Mouse (Mus musculus): ENCODE data around the gene Tuba4a. TPM values are rescaled to one million over a fixed set of nuclear protein-coding genes. Genes with fewer than 3 reads are reported as not detected.
A peak's percentile ranks its signal among the peaks of the same experiment; 100 is the strongest.

Gene Tuba4a
- polyA plus RNA-seq, 1 experiment from 2014 or later, result 119 TPM

GRCm38 (mm10) chr1:75254625-75255013, 35.0 kb upstream of the Tuba4a start:
- no peak overlapping the region for H3K27ac ChIP-seq (ENCODE audit: low read depth, low read length)
- no peaks in the 10 kb centered on the region for H3K4me1 ChIP-seq (replicated peaks; ENCODE audit: control insufficient read depth, insufficient read depth, low read length)
- no peaks in the 10 kb centered on the region for H3K9me3 ChIP-seq (ENCODE audit: control insufficient read depth)
- 73% methylated on average over 8 of the region's 8 CpGs for WGBS
- ATAC-seq, result no peak
- no peaks in the 10 kb centered on the region for H3K27me3 ChIP-seq (replicated peaks; ENCODE audit: control insufficient read depth, insufficient read depth, low read length)
- no peak overlapping the region for H3K9ac ChIP-seq (ENCODE audit: low read depth, low read length)
- TF ChIP-seq CTCF (IDR thresholded peaks at IDR 0.05; ENCODE audit: low read depth), result no peak
- H3K36me3 ChIP-seq (ENCODE audit: control insufficient read depth, insufficient read depth), result no peaks in the 10 kb centered on the region
- no peak overlapping the region for H3K4me2 ChIP-seq (replicated peaks; ENCODE audit: low read depth)
- H3K4me3 ChIP-seq (ENCODE audit: low read depth, low read length), result no peak overlapping the region

GRCm38 (mm10) chr1:75253849-75254624, 34.4 kb upstream of the Tuba4a start:
- no peaks in the 10 kb centered on the region for H3K4me1 ChIP-seq (replicated peaks; ENCODE audit: control insufficient read depth, insufficient read depth, low read length)
- no peak overlapping the region; the same call in 1 of the 2 replicates for H3K27ac ChIP-seq (ENCODE audit: low read depth, low read length)
- TF ChIP-seq CTCF (IDR thresholded peaks at IDR 0.05; ENCODE audit: low read depth), result peak; percentile 94
- 60% methylated on average over 16 of the region's 16 CpGs for WGBS
- ATAC-seq, result no peak
- no peak overlapping the region for H3K9ac ChIP-seq (ENCODE audit: low read depth, low read length)
- no peak overlapping the region for H3K4me2 ChIP-seq (replicated peaks; ENCODE audit: low read depth)
- H3K36me3 ChIP-seq (ENCODE audit: control insufficient read depth, insufficient read depth), result no peaks in the 10 kb centered on the region
- H3K27me3 ChIP-seq (replicated peaks; ENCODE audit: control insufficient read depth, insufficient read depth, low read length), result no peaks in the 10 kb centered on the region
- H3K9me3 ChIP-seq (ENCODE audit: control insufficient read depth), result no peaks in the 10 kb centered on the region
- no peak overlapping the region for H3K4me3 ChIP-seq (ENCODE audit: low read depth, low read length)

- no peak overlapping the region for H3K4me2 ChIP-seq (replicated peaks; ENCODE audit: low read depth)
- H3K9ac ChIP-seq (ENCODE audit: low read depth, low read length), result no peak overlapping the region
- H3K27ac ChIP-seq (ENCODE audit: low read depth, low read length), result no peak overlapping the region
- peak; percentile 32 for TF ChIP-seq CTCF (IDR thresholded peaks at IDR 0.05; ENCODE audit: low read depth)
- 80% methylated on average over 16 of the region's 16 CpGs for WGBS
- no peaks in the 10 kb centered on the region for H3K27me3 ChIP-seq (replicated peaks; ENCODE audit: control insufficient read depth, insufficient read depth, low read length)
- H3K4me3 ChIP-seq (ENCODE audit: low read depth, low read length), result no peak overlapping the region
- H3K4me1 ChIP-seq (replicated peaks; ENCODE audit: control insufficient read depth, insufficient read depth, low read length), result no peaks in the 10 kb centered on the region
- no peaks in the 10 kb centered on the region for H3K36me3 ChIP-seq (ENCODE audit: control insufficient read depth, insufficient read depth)
- no peak for ATAC-seq
- H3K9me3 ChIP-seq (ENCODE audit: control insufficient read depth), result no peaks in the 10 kb centered on the region
Observed at GRCm38 (mm10) chr1:75253029-75253428, 33.4 kb upstream of the Tuba4a start.

- Histone ChIP-seq H3K4me3 (ENCODE audit: low read depth, low read length) (no peak overlapping the region), H3K9me3 (ENCODE audit: control insufficient read depth) (no peaks in the 10 kb centered on the region), H3K36me3 (ENCODE audit: control insufficient read depth, insufficient read depth) (no peaks in the 10 kb centered on the region), H3K9ac (ENCODE audit: low read depth, low read length) (no peak overlapping the region), H3K4me1 (replicated peaks; ENCODE audit: control insufficient read depth, insufficient read depth, low read length) (no peaks in the 10 kb centered on the region), H3K4me2 (replicated peaks; ENCODE audit: low read depth) (no peak overlapping the region), H3K27ac (ENCODE audit: low read depth, low read length) (no peak overlapping the region), H3K27me3 (replicated peaks; ENCODE audit: control insufficient read depth, insufficient read depth, low read length) (no peaks in the 10 kb centered on the region)
- TF ChIP-seq CTCF (IDR thresholded peaks at IDR 0.05; ENCODE audit: low read depth), result no peak
- ATAC-seq, result no peak
- 74% methylated on average over 13 of the region's 13 CpGs for WGBS
Observed at GRCm38 (mm10) chr1:75252308-75252707, 32.6 kb upstream of the Tuba4a start.

GRCm38 (mm10) chr1:75251112-75251970, 31.7 kb upstream of the Tuba4a start:
- TF ChIP-seq CTCF (IDR thresholded peaks at IDR 0.05; ENCODE audit: low read depth), result peak; percentile 96
- no peaks in the 10 kb centered on the region for H3K9me3 ChIP-seq (ENCODE audit: control insufficient read depth)
- H3K27ac ChIP-seq (ENCODE audit: low read depth, low read length), result peak overlapping the region; percentile 41; the same call in 1 of the 2 replicates
- ATAC-seq, result peak; percentile 84
- H3K4me1 ChIP-seq (replicated peaks; ENCODE audit: control insufficient read depth, insufficient read depth, low read length), result no peaks in the 10 kb centered on the region
- H3K36me3 ChIP-seq (ENCODE audit: control insufficient read depth, insufficient read depth), result no peaks in the 10 kb centered on the region
- no peak overlapping the region for H3K9ac ChIP-seq (ENCODE audit: low read depth, low read length)
- WGBS, result 3% methylated on average over 21 of the region's 22 CpGs
- peak overlapping the region; percentile 24; the same call in 1 of the 2 replicates for H3K4me3 ChIP-seq (ENCODE audit: low read depth, low read length)
- H3K27me3 ChIP-seq (replicated peaks; ENCODE audit: control insufficient read depth, insufficient read depth, low read length), result no peaks in the 10 kb centered on the region
- H3K4me2 ChIP-seq (replicated peaks; ENCODE audit: low read depth), result peak overlapping the region; percentile 62

- H3K27ac ChIP-seq (ENCODE audit: low read depth, low read length), result no peak overlapping the region
- no peaks in the 10 kb centered on the region for H3K4me1 ChIP-seq (replicated peaks; ENCODE audit: control insufficient read depth, insufficient read depth, low read length)
- no peaks in the 10 kb centered on the region for H3K9me3 ChIP-seq (ENCODE audit: control insufficient read depth)
- H3K36me3 ChIP-seq (ENCODE audit: control insufficient read depth, insufficient read depth), result 0 out of 2 replicates have a peak, but pooled peaks cover under 1% of the 10 kb centered on the region
- no peak overlapping the region for H3K9ac ChIP-seq (ENCODE audit: low read depth, low read length)
- no peak overlapping the region for H3K4me3 ChIP-seq (ENCODE audit: low read depth, low read length)
- no peak for TF ChIP-seq CTCF (IDR thresholded peaks at IDR 0.05; ENCODE audit: low read depth)
- ATAC-seq, result no peak
- no peaks in the 10 kb centered on the region for H3K27me3 ChIP-seq (replicated peaks; ENCODE audit: control insufficient read depth, insufficient read depth, low read length)
- H3K4me2 ChIP-seq (replicated peaks; ENCODE audit: low read depth), result no peak overlapping the region
- 85% methylated on average over 3 of the region's 3 CpGs for WGBS
Observed at GRCm38 (mm10) chr1:75250498-75250897, 30.8 kb upstream of the Tuba4a start.

Data from intestine, postnatal 0 days (tissue).